Mouse (Mus musculus) liver, embryonic 12.5 days (tissue): ENCODE data around the gene Gm35315. TPM values are rescaled to one million over a fixed set of nuclear protein-coding genes. Genes with fewer than 3 reads are reported as not detected.

Source experiments
- ATAC-seq: fragments of 200-750 bp; cut with Nextera tagmentation; 2 replicates; pipeline ENCODE4 v1.8.0; 2017; ENCODE audit warnings: moderate number of reproducible peaks, mild to moderate bottlenecking, moderate library complexity
- H3K27ac ChIP-seq: fragments of 300-500 bp; sonication (generic); 2 replicates; pipeline ENCODE4 v1.5.1; 2016; ENCODE audit warnings: mild to moderate bottlenecking
- H3K27me3 ChIP-seq: fragments of 300-500 bp; sonication (generic); replicated peaks from 2 replicates; pipeline ENCODE4 v1.6.1; 2016; ENCODE audit warnings: mild to moderate bottlenecking, moderate library complexity
- H3K36me3 ChIP-seq: fragments of 300-500 bp; sonication (generic); 2 replicates; pipeline ENCODE4 v1.6.1; 2016; ENCODE audit warnings: mild to moderate bottlenecking, moderate library complexity
- H3K4me1 ChIP-seq: fragments of 300-500 bp; sonication (generic); 2 replicates; pipeline ENCODE4 v1.6.1; 2016
- H3K4me2 ChIP-seq: fragments of 300-500 bp; sonication (generic); 2 replicates; pipeline ENCODE4 v1.6.1; 2016; ENCODE audit warnings: mild to moderate bottlenecking, moderate library complexity
- H3K4me3 ChIP-seq: fragments of 300-500 bp; sonication (generic); 2 replicates; pipeline ENCODE4 v1.5.1; 2016; ENCODE audit warnings: mild to moderate bottlenecking, moderate library complexity
- H3K9ac ChIP-seq: fragments of 300-500 bp; sonication (generic); 2 replicates; pipeline ENCODE4 v1.6.1; 2016; ENCODE audit warnings: mild to moderate bottlenecking, moderate library complexity
- H3K9me3 ChIP-seq: fragments of 300-500 bp; sonication (generic); replicated peaks from 2 replicates; pipeline ENCODE4 v1.6.1; 2016; ENCODE audit warnings: mild to moderate bottlenecking, moderate library complexity
- WGBS: fragments of 180-500 bp; shearing (Covaris S2); methylation state at CpG from one replicate; pipeline ENCODE4 v1.1.7; 2016; ENCODE audit not compliant: insufficient replicate concordance; 5-methylcytosine and 5-hydroxymethylcytosine counted together
- polyA plus RNA-seq: library from polyadenylated mRNA; unstranded; fragments of >200 nt; fragmentation: Nextera tagmentation; extraction: Ambion mirVana; gene quantifications from 2 replicates; pipeline ENCODE4 v1.2.1, GENCODE M21; 2016

The Gm35315 gene
- polyA plus RNA-seq, 1 experiment from 2014 or later = 1.8 TPM

- peaks cover 45% of the 10 kb centered on the region for H3K36me3 ChIP-seq
- H3K9me3 ChIP-seq = no peaks in the 10 kb centered on the region
- peak within 1 kb of the TSS; percentile 97 for H3K4me2 ChIP-seq
- WGBS = under 1% methylated on average over 71 of the region's 71 CpGs
- H3K4me3 ChIP-seq = peak within 1 kb of the TSS; percentile 86
- H3K9ac ChIP-seq = peak within 1 kb of the TSS; percentile 86
- H3K27me3 ChIP-seq = no peaks in the 10 kb centered on the region
- H3K4me1 ChIP-seq = peaks cover 32% of the 10 kb centered on the region
- peak; percentile 83 for ATAC-seq
- peak within 1 kb of the TSS; percentile 96 for H3K27ac ChIP-seq
These were observed 13.5 kb upstream of the Gm35315 start, which contains the start of gene Gtpbp6 for GRCm38 (mm10) chr5:110107581-110108304. Gene Gtpbp6, minus strand, starts transcription at chr5:110108197.

GRCm38 (mm10) chr5:110106901-110107564 lies 12.8 kb upstream of the Gm35315 start:
- Histone ChIP-seq H3K9me3 (no peaks in the 10 kb centered on the region), H3K4me3 (peak overlapping the region; percentile 86), H3K4me1 (peaks cover 37% of the 10 kb centered on the region), H3K9ac (peak overlapping the region; percentile 86), H3K4me2 (peak overlapping the region; percentile 97), H3K27ac (peak overlapping the region; percentile 96), H3K36me3 (peaks cover 45% of the 10 kb centered on the region), H3K27me3 (no peaks in the 10 kb centered on the region)
- ATAC-seq = peak; percentile 25; the same call in 1 of the 2 replicates
- WGBS = 14% methylated on average over 39 of the region's 41 CpGs

- H3K36me3 ChIP-seq = peaks cover 45% of the 10 kb centered on the region
- H3K9me3 ChIP-seq = no peaks in the 10 kb centered on the region
- H3K4me1 ChIP-seq = peaks cover 44% of the 10 kb centered on the region
- peaks cover 5% of the 10 kb centered on the region for H3K27me3 ChIP-seq
- peak overlapping the region; percentile 97 for H3K4me2 ChIP-seq
- peak overlapping the region; percentile 86 for H3K4me3 ChIP-seq
- no peak for ATAC-seq
- 91% methylated on average over 26 of the region's 26 CpGs for WGBS
- H3K9ac ChIP-seq = peak overlapping the region; percentile 86; the same call in 1 of the 2 replicates
- no peak overlapping the region for H3K27ac ChIP-seq
These were observed 12.1 kb upstream of the Gm35315 start for GRCm38 (mm10) chr5:110106140-110106871.

GRCm38 (mm10) chr5:110104616-110105380 lies 10.6 kb upstream of the Gm35315 start:
- H3K4me1 ChIP-seq = peaks cover 51% of the 10 kb centered on the region
- H3K27ac ChIP-seq = no peak overlapping the region
- H3K27me3 ChIP-seq = peaks cover 20% of the 10 kb centered on the region
- no peak overlapping the region for H3K9ac ChIP-seq
- H3K36me3 ChIP-seq = peaks cover 45% of the 10 kb centered on the region
- ATAC-seq = no peak
- 86% methylated on average over 36 of the region's 36 CpGs for WGBS
- H3K9me3 ChIP-seq = no peaks in the 10 kb centered on the region
- H3K4me3 ChIP-seq = no peak overlapping the region
- H3K4me2 ChIP-seq = no peak overlapping the region

- Histone ChIP-seq H3K36me3 (peaks cover 45% of the 10 kb centered on the region), H3K9me3 (no peaks in the 10 kb centered on the region), H3K4me2 (no peak overlapping the region), H3K4me1 (peaks cover 48% of the 10 kb centered on the region), H3K4me3 (no peak overlapping the region), H3K9ac (no peak overlapping the region), H3K27ac (no peak overlapping the region), H3K27me3 (peaks cover 27% of the 10 kb centered on the region)
- ATAC-seq = no peak
- WGBS = 87% methylated on average over 27 of the region's 27 CpGs
These were observed 9.8 kb upstream of the Gm35315 start for GRCm38 (mm10) chr5:110103901-110104615.

- peaks cover 45% of the 10 kb centered on the region for H3K36me3 ChIP-seq
- H3K27ac ChIP-seq = no peak overlapping the region
- H3K9ac ChIP-seq = no peak overlapping the region
- no peak overlapping the region for H3K4me3 ChIP-seq
- no peak for ATAC-seq
- peaks cover 40% of the 10 kb centered on the region for H3K4me1 ChIP-seq
- no peaks in the 10 kb centered on the region for H3K9me3 ChIP-seq
- peaks cover 32% of the 10 kb centered on the region for H3K27me3 ChIP-seq
- 85% methylated on average over 19 of the region's 19 CpGs for WGBS
- H3K4me2 ChIP-seq = no peak overlapping the region
These were observed 8.8 kb upstream of the Gm35315 start for GRCm38 (mm10) chr5:110102853-110103625.

GRCm38 (mm10) chr5:110102429-110102828 lies 8.2 kb upstream of the Gm35315 start:
- Histone ChIP-seq H3K27ac (no peak overlapping the region), H3K36me3 (peaks cover 45% of the 10 kb centered on the region), H3K4me1 (peaks cover 40% of the 10 kb centered on the region), H3K4me3 (no peak overlapping the region), H3K9me3 (no peaks in the 10 kb centered on the region), H3K9ac (no peak overlapping the region), H3K27me3 (peaks cover 32% of the 10 kb centered on the region), H3K4me2 (peak overlapping the region; percentile 73; the same call in 1 of the 2 replicates)
- 82% methylated on average over 13 of the region's 13 CpGs for WGBS
- ATAC-seq = no peak

GRCm38 (mm10) chr5:110101716-110102347 lies 7.6 kb upstream of the Gm35315 start:
- Histone ChIP-seq H3K27ac (no peak overlapping the region), H3K4me2 (peak overlapping the region; percentile 73), H3K36me3 (peaks cover 45% of the 10 kb centered on the region), H3K9ac (no peak overlapping the region), H3K4me3 (peak overlapping the region; percentile 37), H3K9me3 (no peaks in the 10 kb centered on the region), H3K27me3 (peaks cover 32% of the 10 kb centered on the region), H3K4me1 (peaks cover 35% of the 10 kb centered on the region)
- ATAC-seq = 0 out of 2 replicates have a peak, but pooled peaks have one; percentile 11
- 13% methylated on average over 33 of the region's 34 CpGs for WGBS

- peak; percentile 13; the same call in 1 of the 2 replicates for ATAC-seq
- no peak overlapping the region for H3K27ac ChIP-seq
These were observed 6.9 kb upstream of the Gm35315 start for GRCm38 (mm10) chr5:110100921-110101631.

More at GRCm38 (mm10) chr5:110100921-110101631, 6.9 kb upstream of the Gm35315 start:
- Histone ChIP-seq H3K36me3 (peaks cover 39% of the 10 kb centered on the region), H3K4me3 (peak overlapping the region; percentile 37), H3K4me1 (peaks cover 28% of the 10 kb centered on the region), H3K9me3 (no peaks in the 10 kb centered on the region), H3K27me3 (peaks cover 32% of the 10 kb centered on the region), H3K9ac (no peak overlapping the region), H3K4me2 (peak overlapping the region; percentile 73)
- WGBS = 3% methylated on average over 32 of the region's 37 CpGs
